Mouse (Mus musculus): ENCODE results near the gene Gm10320. TPM values are rescaled to one million over a fixed set of nuclear protein-coding genes. Genes with fewer than 3 reads are reported as not detected.

The Gm10320 gene
- polyA plus RNA-seq, 1 experiment from 2014 or later = 0.79 TPM

GRCm38 (mm10) chr13:98486726-98487125 lies 5.1 kb downstream of the Gm10320 start:
- WGBS = 70% methylated on average over 6 of the region's 6 CpGs
- H3K9me3 ChIP-seq (replicated peaks) = no peaks in the 10 kb centered on the region
- no peak overlapping the region for H3K27ac ChIP-seq
- no peaks in the 10 kb centered on the region for H3K27me3 ChIP-seq
- no peak overlapping the region for H3K4me3 ChIP-seq
- no peak overlapping the region for H3K9ac ChIP-seq
- H3K4me2 ChIP-seq = no peak overlapping the region
- ATAC-seq (replicated peaks; ENCODE audit: insufficient number of reproducible peaks, insufficient read depth, low FRiP score, low read depth) = no peak
- peaks cover 4% of the 10 kb centered on the region; the same call in 1 of the 2 replicates for H3K4me1 ChIP-seq (replicated peaks)
- no peaks in the 10 kb centered on the region for H3K36me3 ChIP-seq

GRCm38 (mm10) chr13:98486161-98486560 lies 5.6 kb downstream of the Gm10320 start:
- Histone ChIP-seq H3K4me3 (no peak overlapping the region), H3K4me2 (no peak overlapping the region), H3K27ac (no peak overlapping the region), H3K4me1 (replicated peaks) (peaks cover 4% of the 10 kb centered on the region; the same call in 1 of the 2 replicates), H3K9ac (no peak overlapping the region), H3K36me3 (no peaks in the 10 kb centered on the region), H3K9me3 (replicated peaks) (no peaks in the 10 kb centered on the region), H3K27me3 (no peaks in the 10 kb centered on the region)
- ATAC-seq (replicated peaks; ENCODE audit: insufficient number of reproducible peaks, insufficient read depth, low FRiP score, low read depth) = no peak
- WGBS = 63% methylated on average over 3 of the region's 3 CpGs

DNA sequence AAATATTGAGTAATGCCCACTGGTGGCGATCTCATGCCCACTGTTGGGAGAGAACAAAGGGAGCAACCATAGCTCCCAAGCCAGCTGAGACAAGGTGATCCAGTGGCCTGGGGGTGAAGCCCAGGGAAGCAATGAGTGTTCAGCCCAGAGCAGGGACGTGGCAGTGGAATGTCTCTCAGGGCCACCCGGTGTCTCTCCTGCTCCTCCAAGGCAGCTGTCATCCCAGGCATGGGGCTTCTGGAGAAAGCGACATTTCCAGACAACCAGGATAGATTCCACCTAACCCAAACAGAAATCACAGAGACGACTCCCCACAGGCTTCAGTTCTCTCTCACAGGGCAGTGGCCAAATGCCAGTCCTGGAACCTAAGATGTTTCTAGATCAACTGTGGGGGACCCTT lies 6.4 kb downstream of the Gm10320 start:
- Histone ChIP-seq H3K4me1 (replicated peaks) (peaks cover 4% of the 10 kb centered on the region; the same call in 1 of the 2 replicates), H3K4me3 (no peak overlapping the region), H3K9me3 (replicated peaks) (no peaks in the 10 kb centered on the region), H3K4me2 (no peak overlapping the region), H3K27ac (no peak overlapping the region), H3K9ac (no peak overlapping the region), H3K27me3 (no peaks in the 10 kb centered on the region), H3K36me3 (no peaks in the 10 kb centered on the region)
- ATAC-seq (replicated peaks; ENCODE audit: insufficient number of reproducible peaks, insufficient read depth, low FRiP score, low read depth) = no peak
- 73% methylated on average over 5 of the region's 5 CpGs for WGBS

DNA sequence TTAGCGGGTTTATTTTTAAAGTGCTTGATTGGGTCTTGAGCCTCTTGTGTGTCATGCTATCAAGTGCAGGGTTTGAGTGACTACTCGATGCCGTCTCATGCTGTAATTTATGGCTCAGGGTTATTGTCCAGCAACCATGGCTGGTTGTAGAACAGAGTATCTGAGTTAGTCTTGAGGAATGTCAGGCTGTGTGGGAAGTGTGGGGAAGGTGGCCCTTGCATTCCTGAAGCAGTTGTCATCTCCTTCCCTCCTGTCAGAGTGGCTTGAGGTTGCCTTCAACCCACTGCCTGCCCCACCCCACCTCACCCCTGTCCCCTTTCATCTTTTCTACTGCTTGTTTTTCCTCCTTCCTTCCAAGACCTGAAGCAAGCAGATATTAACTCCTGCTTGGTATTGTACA lies 13.8 kb downstream of the Gm10320 start:
- 44% methylated on average over 3 of the region's 3 CpGs for WGBS
- Histone ChIP-seq H3K36me3 (no peaks in the 10 kb centered on the region), H3K4me3 (no peak overlapping the region), H3K4me1 (replicated peaks) (no peaks in the 10 kb centered on the region), H3K9ac (no peak overlapping the region), H3K9me3 (replicated peaks) (no peaks in the 10 kb centered on the region), H3K27me3 (peaks cover 9% of the 10 kb centered on the region), H3K4me2 (no peak overlapping the region), H3K27ac (no peak overlapping the region)
- ATAC-seq (replicated peaks; ENCODE audit: insufficient number of reproducible peaks, insufficient read depth, low FRiP score, low read depth) = no peak

- Histone ChIP-seq H3K36me3 (no peaks in the 10 kb centered on the region), H3K4me1 (replicated peaks) (no peaks in the 10 kb centered on the region), H3K4me3 (no peak overlapping the region), H3K9ac (no peak overlapping the region), H3K27ac (no peak overlapping the region), H3K27me3 (peaks cover 15% of the 10 kb centered on the region), H3K4me2 (no peak overlapping the region), H3K9me3 (replicated peaks) (no peaks in the 10 kb centered on the region)
- 46% methylated on average over 4 of the region's 4 CpGs for WGBS
- no peak for ATAC-seq (replicated peaks; ENCODE audit: insufficient number of reproducible peaks, insufficient read depth, low FRiP score, low read depth)
Measured at GRCm38 (mm10) chr13:98476839-98477495, 14.8 kb downstream of the Gm10320 start.

GRCm38 (mm10) chr13:98476175-98476838 lies 15.5 kb downstream of the Gm10320 start:
- no peaks in the 10 kb centered on the region for H3K36me3 ChIP-seq
- H3K9ac ChIP-seq = no peak overlapping the region
- no peak overlapping the region for H3K4me3 ChIP-seq
- peaks cover 18% of the 10 kb centered on the region for H3K27me3 ChIP-seq
- H3K9me3 ChIP-seq (replicated peaks) = no peaks in the 10 kb centered on the region
- H3K4me1 ChIP-seq (replicated peaks) = no peaks in the 10 kb centered on the region
- no peak overlapping the region for H3K27ac ChIP-seq
- ATAC-seq (replicated peaks; ENCODE audit: insufficient number of reproducible peaks, insufficient read depth, low FRiP score, low read depth) = no peak
- WGBS = 49% methylated on average over 14 of the region's 14 CpGs
- no peak overlapping the region for H3K4me2 ChIP-seq

GRCm38 (mm10) chr13:98475681-98476080 lies 16.1 kb downstream of the Gm10320 start:
- Histone ChIP-seq H3K4me1 (replicated peaks) (no peaks in the 10 kb centered on the region), H3K9ac (no peak overlapping the region), H3K36me3 (no peaks in the 10 kb centered on the region), H3K4me3 (no peak overlapping the region), H3K27me3 (peaks cover 23% of the 10 kb centered on the region), H3K9me3 (replicated peaks) (no peaks in the 10 kb centered on the region), H3K4me2 (no peak overlapping the region), H3K27ac (no peak overlapping the region)
- no peak for ATAC-seq (replicated peaks; ENCODE audit: insufficient number of reproducible peaks, insufficient read depth, low FRiP score, low read depth)
- 49% methylated on average over 8 of the region's 8 CpGs for WGBS

DNA sequence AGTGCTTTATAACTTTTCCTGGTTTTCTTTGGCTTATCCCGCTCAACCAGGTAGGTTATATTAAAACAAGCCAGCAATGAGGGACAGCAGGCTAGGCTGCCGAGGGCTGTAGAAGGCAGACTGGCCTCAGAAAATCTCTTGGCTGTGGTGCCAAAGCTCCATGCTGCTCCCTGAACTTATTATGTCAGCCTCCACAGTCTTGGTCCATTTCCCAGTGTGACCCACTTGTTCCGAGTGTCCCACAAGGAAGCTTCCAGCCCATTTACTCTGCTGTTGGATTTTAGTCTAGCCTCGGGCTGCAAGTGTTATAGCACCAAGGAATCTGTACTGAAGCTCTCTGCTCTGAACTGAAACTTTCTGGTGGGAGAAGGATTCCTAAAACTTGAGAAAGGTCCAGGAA lies 18.8 kb downstream of the Gm10320 start:
- WGBS = 73% methylated on average over 4 of the region's 4 CpGs
- H3K4me3 ChIP-seq = no peak overlapping the region
- no peaks in the 10 kb centered on the region for H3K36me3 ChIP-seq
- no peaks in the 10 kb centered on the region for H3K9me3 ChIP-seq (replicated peaks)
- no peak overlapping the region for H3K27ac ChIP-seq
- no peak overlapping the region for H3K9ac ChIP-seq
- ATAC-seq (replicated peaks; ENCODE audit: insufficient number of reproducible peaks, insufficient read depth, low FRiP score, low read depth) = no peak
- H3K27me3 ChIP-seq = peaks cover 23% of the 10 kb centered on the region
- H3K4me1 ChIP-seq (replicated peaks) = no peaks in the 10 kb centered on the region
- H3K4me2 ChIP-seq = no peak overlapping the region

- Histone ChIP-seq H3K9me3 (replicated peaks) (no peaks in the 10 kb centered on the region), H3K36me3 (no peaks in the 10 kb centered on the region)
- WGBS = 55% methylated on average over 6 of the region's 6 CpGs
Measured at GRCm38 (mm10) chr13:98471756-98472155, 20.0 kb downstream of the Gm10320 start.

GRCm38 (mm10) chr13:98470321-98470720 lies 21.5 kb downstream of the Gm10320 start:
- Histone ChIP-seq H3K4me3 (no peak overlapping the region), H3K9me3 (replicated peaks) (no peaks in the 10 kb centered on the region), H3K27me3 (peaks cover 23% of the 10 kb centered on the region), H3K9ac (no peak overlapping the region), H3K36me3 (no peaks in the 10 kb centered on the region), H3K4me1 (replicated peaks) (no peaks in the 10 kb centered on the region), H3K4me2 (no peak overlapping the region), H3K27ac (no peak overlapping the region)
- no peak for ATAC-seq (replicated peaks; ENCODE audit: insufficient number of reproducible peaks, insufficient read depth, low FRiP score, low read depth)
- WGBS = 51% methylated on average over 12 of the region's 12 CpGs

More at GRCm38 (mm10) chr13:98471756-98472155, 20.0 kb downstream of the Gm10320 start:
- Histone ChIP-seq H3K27me3 (peaks cover 23% of the 10 kb centered on the region), H3K4me1 (replicated peaks) (no peaks in the 10 kb centered on the region), H3K27ac (no peak overlapping the region), H3K9ac (no peak overlapping the region), H3K4me2 (no peak overlapping the region), H3K4me3 (no peak overlapping the region)
- ATAC-seq (replicated peaks; ENCODE audit: insufficient number of reproducible peaks, insufficient read depth, low FRiP score, low read depth) = no peak

GRCm38 (mm10) chr13:98469916-98470315 lies 21.9 kb downstream of the Gm10320 start:
- ATAC-seq (replicated peaks; ENCODE audit: insufficient number of reproducible peaks, insufficient read depth, low FRiP score, low read depth) = no peak
- Histone ChIP-seq H3K9me3 (replicated peaks) (no peaks in the 10 kb centered on the region), H3K27ac (no peak overlapping the region), H3K36me3 (no peaks in the 10 kb centered on the region), H3K27me3 (peaks cover 22% of the 10 kb centered on the region), H3K9ac (no peak overlapping the region), H3K4me2 (no peak overlapping the region), H3K4me1 (replicated peaks) (no peaks in the 10 kb centered on the region), H3K4me3 (no peak overlapping the region)
- WGBS = 66% methylated on average over 4 of the region's 4 CpGs

GRCm38 (mm10) chr13:98461467-98461866 lies 30.3 kb downstream of the Gm10320 start:
- H3K4me2 ChIP-seq = no peak overlapping the region
- H3K36me3 ChIP-seq = no peaks in the 10 kb centered on the region
- no peaks in the 10 kb centered on the region for H3K4me1 ChIP-seq (replicated peaks)
- no peak overlapping the region for H3K4me3 ChIP-seq
- no peak for ATAC-seq (replicated peaks; ENCODE audit: insufficient number of reproducible peaks, insufficient read depth, low FRiP score, low read depth)
- no peaks in the 10 kb centered on the region for H3K27me3 ChIP-seq
- no peak overlapping the region for H3K9ac ChIP-seq
- no peaks in the 10 kb centered on the region for H3K9me3 ChIP-seq (replicated peaks)
- 59% methylated on average over 4 of the region's 4 CpGs for WGBS
- H3K27ac ChIP-seq = no peak overlapping the region

Measured in heart, embryonic 15.5 days (tissue).